Mouse (Mus musculus): Measurements from ENCODE around the gene Parl.

DNA sequence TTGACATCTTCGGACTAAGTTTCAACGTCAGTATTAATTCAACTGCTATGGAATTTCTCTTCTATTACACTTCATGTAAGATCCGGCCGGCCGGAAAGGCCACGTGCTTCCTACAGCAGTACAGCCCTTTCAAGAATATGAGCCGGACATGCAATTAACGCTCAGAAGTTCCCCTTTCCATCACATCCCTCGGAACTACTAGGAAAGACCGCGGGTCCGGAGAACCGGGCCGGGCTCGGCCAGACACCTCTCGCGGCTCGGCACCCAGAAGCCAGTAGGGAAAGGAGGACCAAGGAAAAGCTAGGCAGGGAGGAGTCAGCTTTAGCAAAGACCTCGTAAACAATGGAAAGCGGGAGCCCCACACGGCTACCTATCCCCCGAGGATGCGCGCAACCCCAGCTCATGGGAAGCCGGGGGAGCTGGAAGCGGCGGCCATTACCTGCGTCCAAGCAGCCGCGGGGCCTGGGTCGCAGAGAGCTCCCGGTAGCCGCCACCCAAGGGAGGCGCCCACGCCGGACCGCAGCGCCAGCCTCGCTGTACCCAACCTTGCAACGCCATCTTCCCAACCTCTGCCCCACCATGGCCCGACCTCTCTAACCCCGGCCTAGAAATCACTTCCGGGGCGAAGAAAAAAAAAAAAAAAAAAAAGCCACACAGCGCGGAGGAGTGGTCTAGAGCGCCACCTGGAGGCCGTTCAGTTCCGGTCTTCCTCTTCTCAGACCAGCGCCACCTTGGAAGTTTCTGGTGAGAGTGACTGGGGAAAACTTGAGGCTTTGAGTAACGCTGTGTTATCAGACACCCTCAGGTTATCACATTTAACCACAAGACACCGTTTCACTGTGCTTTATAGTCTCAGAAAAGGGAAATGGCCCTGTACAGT is at the start of gene Parl:
- peak; percentile 97 for TF ChIP-seq CTCF (IDR thresholded peaks at IDR 0.05; ENCODE audit: low read depth)
- peak; percentile 62 for TF ChIP-seq EP300 (IDR thresholded peaks at IDR 0.05; ENCODE audit: low read depth)
